Mouse (Mus musculus) regulatory T cell (primary cell): ENCODE data around the gene Chil6.

ENCODE experiments used
- in situ Hi-C: fragments of 300-600 bp; cut with MboI, MseI; formaldehyde crosslinking; loops from one replicate; pipeline ENCODE4 v1.15.1; 2025; ENCODE audit warnings: high pct_unique_total_duplicates

The Chil6 gene

DNA sequence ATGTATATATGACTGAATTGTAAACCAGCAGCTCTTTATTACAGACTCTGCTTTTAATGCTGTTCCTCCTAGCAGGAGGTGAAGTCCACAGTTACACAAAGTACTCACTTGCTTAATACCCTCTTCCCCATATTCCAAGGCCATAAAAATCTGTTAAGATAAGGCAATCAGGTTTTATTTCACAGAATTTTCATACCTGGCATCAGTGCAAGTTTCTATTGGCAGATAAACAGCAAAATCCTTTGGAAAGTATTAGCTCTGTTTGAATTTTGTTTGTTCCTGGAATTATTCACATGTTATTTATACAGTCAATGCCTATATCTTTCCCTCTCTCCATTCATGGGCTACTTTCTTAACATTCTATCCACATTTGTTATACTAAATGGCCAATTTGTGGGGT lies at the start of gene Chil6:
Gene Chil6 (minus strand): TSS at position 101 of the 400 bp plus-strand sequence.
- in situ Hi-C loops = no loop called here

GRCm38 (mm10) chr3:106452616-106453015 lies 46.6 kb upstream of the Chil6 start:
- in situ Hi-C loops = no loop called here

- in situ Hi-C loops = loop anchor here (5.0 to 25.0 kb wide), 2 partner anchors 462 to 787 kb away; no protein-coding TSS in a partner anchor
Observed at GRCm38 (mm10) chr3:106449567-106449966, 43.6 kb upstream of the Chil6 start.

DNA sequence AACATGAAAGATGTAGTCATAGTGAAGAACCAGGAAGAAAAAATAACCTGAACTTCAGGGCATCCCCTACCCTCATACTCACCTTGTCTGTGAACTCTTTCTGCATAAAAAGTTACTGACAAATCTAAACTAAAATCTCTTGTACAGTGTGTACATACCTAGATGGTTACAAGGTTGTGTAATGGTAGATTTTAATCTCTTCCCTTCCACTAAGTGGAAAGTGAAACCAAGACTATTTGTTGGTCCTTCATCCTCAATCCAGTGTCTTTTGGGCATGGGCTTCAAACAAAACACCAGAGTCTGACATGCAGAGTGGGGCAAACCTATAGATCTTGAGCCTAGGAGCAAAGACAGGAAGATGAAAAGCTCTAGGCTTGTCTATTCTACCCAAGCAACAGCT lies 43.0 kb upstream of the Chil6 start:
- in situ Hi-C loops = loop anchor here (5.0 to 25.0 kb wide), 2 partner anchors 462 to 787 kb away; no protein-coding TSS in a partner anchor

- in situ Hi-C loops = loop anchor here (5.0 to 25.0 kb wide), 2 partner anchors 461 to 786 kb away; no protein-coding TSS in a partner anchor
Observed at GRCm38 (mm10) chr3:106448571-106448970, 42.6 kb upstream of the Chil6 start.
